Mouse (Mus musculus): ENCODE results near the gene Gm38392. TPM values are rescaled to one million over a fixed set of nuclear protein-coding genes. Genes with fewer than 3 reads are reported as not detected.
A peak's percentile ranks its signal among the peaks of the same experiment; 100 is the strongest.

Gm38392 gene
- total and polyA plus RNA-seq, 2 experiments from 2014 or later = not detected

- H3K27me3 ChIP-seq (ENCODE audit: control insufficient read depth, insufficient read depth, low read length) = peaks cover 77% of the 10 kb centered on the region
- WGBS = 53% methylated on average over 12 of the region's 12 CpGs
- ATAC-seq (ENCODE audit: insufficient read depth, low read depth) = no peak
Observed at GRCm38 (mm10) chr3:88221519-88222390, 65.3 kb downstream of the Gm38392 start.

GRCm38 (mm10) chr3:88220842-88221241 is 66.2 kb downstream of the Gm38392 start:
- H3K4me2 ChIP-seq (ENCODE audit: low read depth, low read length) = no peak overlapping the region
- H3K27me3 ChIP-seq (ENCODE audit: control insufficient read depth, insufficient read depth, low read length) = peaks cover 86% of the 10 kb centered on the region
- H3K9ac ChIP-seq (replicated peaks; ENCODE audit: low read depth, low read length) = no peak overlapping the region
- ATAC-seq (ENCODE audit: insufficient read depth, low read depth) (peak; percentile 69; the same call in 1 of the 2 replicates), DNase-seq (ENCODE audit: low spot score) (peak; percentile 68)
- no peaks in the 10 kb centered on the region for H3K36me3 ChIP-seq (replicated peaks; ENCODE audit: control insufficient read depth, insufficient read depth, low read length)
- H3K4me3 ChIP-seq (ENCODE audit: low read depth, low read length) = no peak overlapping the region
- no peaks in the 10 kb centered on the region for H3K9me3 ChIP-seq (replicated peaks; ENCODE audit: control insufficient read depth, low read length)
- 0 out of 2 replicates have a peak, but pooled peaks cover under 1% of the 10 kb centered on the region for H3K4me1 ChIP-seq (ENCODE audit: control insufficient read depth, insufficient read depth)
- WGBS = under 1% methylated on average over 6 of the region's 6 CpGs
- H3K27ac ChIP-seq (ENCODE audit: low read depth) = no peak overlapping the region
- TF ChIP-seq CTCF (IDR thresholded peaks at IDR 0.05; ENCODE audit: low read depth) (peak; percentile 48), EP300 (IDR thresholded peaks at IDR 0.05; ENCODE audit: low read depth) (no peak)

More at GRCm38 (mm10) chr3:88221519-88222390, 65.3 kb downstream of the Gm38392 start:
- no peak overlapping the region for H3K27ac ChIP-seq (ENCODE audit: low read depth)
- no peaks in the 10 kb centered on the region for H3K36me3 ChIP-seq (replicated peaks; ENCODE audit: control insufficient read depth, insufficient read depth, low read length)
- no peak for DNase-seq (ENCODE audit: low spot score)
- no peak overlapping the region for H3K4me2 ChIP-seq (ENCODE audit: low read depth, low read length)
- TF ChIP-seq CTCF (IDR thresholded peaks at IDR 0.05; ENCODE audit: low read depth) (no peak), EP300 (IDR thresholded peaks at IDR 0.05; ENCODE audit: low read depth) (no peak)
- no peak overlapping the region for H3K9ac ChIP-seq (replicated peaks; ENCODE audit: low read depth, low read length)
- H3K9me3 ChIP-seq (replicated peaks; ENCODE audit: control insufficient read depth, low read length) = no peaks in the 10 kb centered on the region
- H3K4me1 ChIP-seq (ENCODE audit: control insufficient read depth, insufficient read depth) = no peaks in the 10 kb centered on the region
- H3K4me3 ChIP-seq (ENCODE audit: low read depth, low read length) = no peak overlapping the region

GRCm38 (mm10) chr3:88219940-88220339 is 67.1 kb downstream of the Gm38392 start:
- no peak for ATAC-seq (ENCODE audit: insufficient read depth, low read depth)
- Histone ChIP-seq H3K4me3 (ENCODE audit: low read depth, low read length) (no peak overlapping the region), H3K4me2 (ENCODE audit: low read depth, low read length) (no peak overlapping the region), H3K27me3 (ENCODE audit: control insufficient read depth, insufficient read depth, low read length) (peaks cover 86% of the 10 kb centered on the region), H3K27ac (ENCODE audit: low read depth) (no peak overlapping the region), H3K36me3 (replicated peaks; ENCODE audit: control insufficient read depth, insufficient read depth, low read length) (no peaks in the 10 kb centered on the region), H3K9me3 (replicated peaks; ENCODE audit: control insufficient read depth, low read length) (no peaks in the 10 kb centered on the region), H3K4me1 (ENCODE audit: control insufficient read depth, insufficient read depth) (peaks cover 9% of the 10 kb centered on the region), H3K9ac (replicated peaks; ENCODE audit: low read depth, low read length) (no peak overlapping the region)
- DNase-seq (ENCODE audit: low spot score) = no peak
- TF ChIP-seq CTCF (IDR thresholded peaks at IDR 0.05; ENCODE audit: low read depth) = no peak
- TF ChIP-seq EP300 (IDR thresholded peaks at IDR 0.05; ENCODE audit: low read depth) = no peak
- 18% methylated on average over 9 of the region's 9 CpGs for WGBS

DNA sequence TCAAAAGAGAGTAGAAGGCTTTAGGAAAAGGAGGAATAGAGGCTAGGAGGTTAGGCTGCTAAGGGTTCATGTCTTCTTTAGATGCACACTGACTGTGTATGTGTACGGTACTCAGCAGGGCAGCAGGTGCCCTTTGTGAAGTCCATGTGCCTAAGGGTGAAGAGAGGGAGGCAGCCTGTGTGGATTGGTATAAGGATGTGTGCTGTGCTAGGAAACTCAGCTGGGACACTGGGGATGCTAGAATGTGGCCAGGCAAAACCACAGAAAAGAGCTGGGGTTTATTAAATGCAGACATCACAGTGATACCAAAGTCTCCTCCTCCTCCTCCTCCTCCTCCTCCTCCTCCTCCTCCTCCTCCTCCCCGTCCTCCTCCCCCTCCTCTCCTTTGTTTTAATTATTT is 69.3 kb downstream of the Gm38392 start:
- Histone ChIP-seq H3K4me3 (ENCODE audit: low read depth, low read length) (no peak overlapping the region), H3K4me1 (ENCODE audit: control insufficient read depth, insufficient read depth) (peaks cover 12% of the 10 kb centered on the region), H3K9ac (replicated peaks; ENCODE audit: low read depth, low read length) (no peak overlapping the region), H3K36me3 (replicated peaks; ENCODE audit: control insufficient read depth, insufficient read depth, low read length) (no peaks in the 10 kb centered on the region), H3K27me3 (ENCODE audit: control insufficient read depth, insufficient read depth, low read length) (peaks cover 92% of the 10 kb centered on the region), H3K9me3 (replicated peaks; ENCODE audit: control insufficient read depth, low read length) (no peaks in the 10 kb centered on the region), H3K27ac (ENCODE audit: low read depth) (no peak overlapping the region), H3K4me2 (ENCODE audit: low read depth, low read length) (no peak overlapping the region)
- no peak for TF ChIP-seq EP300 (IDR thresholded peaks at IDR 0.05; ENCODE audit: low read depth)
- TF ChIP-seq CTCF (IDR thresholded peaks at IDR 0.05; ENCODE audit: low read depth) = no peak
- WGBS = 74% methylated on average over 1 of the region's 2 CpGs
- ATAC-seq (ENCODE audit: insufficient read depth, low read depth) (no peak), DNase-seq (ENCODE audit: low spot score) (no peak)

DNA sequence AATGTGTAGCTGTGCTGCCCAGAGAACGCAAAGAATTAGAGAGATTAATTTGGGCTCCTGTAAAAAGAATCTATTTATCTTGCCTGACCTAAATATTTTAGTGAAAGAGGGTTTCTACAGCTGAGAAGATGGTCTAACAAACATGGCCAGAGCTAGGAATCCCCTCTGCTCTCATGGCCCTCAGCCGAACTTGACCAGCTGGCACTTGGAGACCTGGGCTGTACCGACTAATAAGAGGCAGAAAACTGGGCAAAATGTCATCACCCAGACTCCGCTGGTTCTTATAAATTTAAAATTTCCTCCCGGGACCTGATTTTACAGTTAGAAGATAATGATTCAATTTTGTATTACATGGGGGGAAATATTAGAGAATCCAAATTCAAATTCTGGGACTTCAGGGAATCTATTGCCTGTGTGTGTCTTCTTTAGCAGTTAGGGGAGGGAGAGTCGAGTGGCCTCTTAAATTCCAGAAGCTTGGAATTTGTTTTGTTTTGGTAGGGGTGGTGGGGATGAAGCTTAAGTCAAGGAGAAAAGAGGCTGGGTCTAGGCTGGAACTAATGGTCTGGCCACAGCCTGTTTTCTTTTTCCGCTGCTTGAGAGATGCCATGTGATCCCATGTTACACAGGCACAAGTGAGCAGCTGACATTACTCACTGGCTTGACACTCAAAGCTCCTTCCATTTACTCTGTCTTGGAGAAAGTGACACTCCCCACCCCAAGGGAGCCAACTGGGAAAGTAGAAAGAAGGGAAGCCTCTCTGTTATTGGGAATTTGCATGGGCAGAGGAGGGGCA is 70.3 kb downstream of the Gm38392 start:
- Histone ChIP-seq H3K36me3 (replicated peaks; ENCODE audit: control insufficient read depth, insufficient read depth, low read length) (no peaks in the 10 kb centered on the region), H3K27me3 (ENCODE audit: control insufficient read depth, insufficient read depth, low read length) (peaks cover 94% of the 10 kb centered on the region), H3K9ac (replicated peaks; ENCODE audit: low read depth, low read length) (no peak overlapping the region), H3K27ac (ENCODE audit: low read depth) (no peak overlapping the region), H3K4me1 (ENCODE audit: control insufficient read depth, insufficient read depth) (peaks cover 12% of the 10 kb centered on the region), H3K9me3 (replicated peaks; ENCODE audit: control insufficient read depth, low read length) (no peaks in the 10 kb centered on the region), H3K4me2 (ENCODE audit: low read depth, low read length) (no peak overlapping the region), H3K4me3 (ENCODE audit: low read depth, low read length) (0 out of 2 replicates have a peak overlapping the region, but pooled peaks have one; percentile 43)
- DNase-seq (ENCODE audit: low spot score) = no peak
- ATAC-seq (ENCODE audit: insufficient read depth, low read depth) = no peak
- 22% methylated on average over 7 of the region's 7 CpGs for WGBS
- TF ChIP-seq CTCF (IDR thresholded peaks at IDR 0.05; ENCODE audit: low read depth) (no peak), EP300 (IDR thresholded peaks at IDR 0.05; ENCODE audit: low read depth) (no peak)

All from heart, postnatal 0 days (tissue).